Mouse (Mus musculus) midbrain, embryonic 15.5 days (tissue): ENCODE data around the gene Kcna5. TPM values are rescaled to one million over a fixed set of nuclear protein-coding genes. Genes with fewer than 3 reads are reported as not detected.

Experiments
- ATAC-seq: fragments of 200-750 bp; cut with Nextera tagmentation; replicated peaks from 2 replicates; pipeline ENCODE4 v1.8.0; 2017; ENCODE audit warnings: moderate TSS enrichment
- H3K27ac ChIP-seq: fragments of 300-500 bp; sonication (generic); 2 replicates; pipeline ENCODE4 v1.5.1; 2015; ENCODE audit warnings: mild to moderate bottlenecking, inconsistent platforms
- H3K27me3 ChIP-seq: fragments of 300-500 bp; sonication (generic); replicated peaks from 2 replicates; pipeline ENCODE4 v1.6.1; 2015; ENCODE audit warnings: inconsistent platforms
- H3K36me3 ChIP-seq: fragments of 300-500 bp; sonication (generic); replicated peaks from 2 replicates; pipeline ENCODE4 v1.6.1; 2015; ENCODE audit warnings: inconsistent platforms
- H3K4me1 ChIP-seq: fragments of 300-500 bp; sonication (generic); 2 replicates; pipeline ENCODE4 v1.6.1; 2015; ENCODE audit warnings: inconsistent platforms
- H3K4me2 ChIP-seq: fragments of 300-500 bp; sonication (generic); 2 replicates; pipeline ENCODE4 v1.6.1; 2015; ENCODE audit warnings: inconsistent platforms, mild to moderate bottlenecking, moderate library complexity
- H3K4me3 ChIP-seq: fragments of 300-500 bp; sonication (generic); 2 replicates; pipeline ENCODE4 v1.5.1; 2015; ENCODE audit warnings: mild to moderate bottlenecking, inconsistent platforms
- H3K9ac ChIP-seq: fragments of 300-500 bp; sonication (generic); 2 replicates; pipeline ENCODE4 v1.6.1; 2015; ENCODE audit warnings: mild to moderate bottlenecking, inconsistent platforms
- H3K9me3 ChIP-seq: fragments of 300-500 bp; sonication (generic); 2 replicates; pipeline ENCODE4 v1.6.1; 2016; ENCODE audit warnings: inconsistent platforms
- WGBS: fragments of 180-500 bp; shearing (Covaris S2); methylation state at CpG from one replicate; pipeline ENCODE4 v1.1.7; 2015; ENCODE audit warnings: mixed read lengths; 5-methylcytosine and 5-hydroxymethylcytosine counted together
- polyA plus RNA-seq: library from polyadenylated mRNA; unstranded; fragments of >200 nt; fragmentation: Nextera tagmentation; extraction: Ambion mirVana; gene quantifications from 2 replicates; pipeline ENCODE4 v1.2.1, GENCODE M21; 2015

The Kcna5 gene
- polyA plus RNA-seq, 1 experiment from 2014 or later = 3.4 TPM

DNA sequence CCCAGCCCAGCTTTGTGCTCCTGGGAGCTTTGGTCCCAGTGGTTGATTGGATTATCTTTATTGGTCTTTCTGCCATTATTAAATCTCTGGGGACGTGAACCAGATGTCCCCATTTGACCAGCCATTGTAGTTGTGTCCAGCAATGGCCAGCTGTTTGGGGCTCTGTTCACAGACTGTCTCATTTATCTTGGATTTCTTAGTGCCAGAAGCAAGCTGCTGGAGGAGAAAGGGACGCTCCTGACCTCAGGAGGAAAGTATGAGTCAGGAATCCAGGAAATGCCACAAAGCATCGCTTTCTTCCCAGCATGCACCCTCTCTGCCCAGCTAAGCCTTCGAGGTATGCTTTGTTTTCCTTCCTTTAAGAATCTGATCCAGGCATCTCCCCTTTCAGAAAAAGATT lies 48.1 kb downstream of the Kcna5 start:
- H3K9ac ChIP-seq = no peak overlapping the region
- H3K9me3 ChIP-seq = no peaks in the 10 kb centered on the region
- no peaks in the 10 kb centered on the region for H3K36me3 ChIP-seq
- H3K4me3 ChIP-seq = no peak overlapping the region
- no peak overlapping the region for H3K4me2 ChIP-seq
- H3K27me3 ChIP-seq = no peaks in the 10 kb centered on the region
- no peak overlapping the region for H3K27ac ChIP-seq
- H3K4me1 ChIP-seq = no peaks in the 10 kb centered on the region
- ATAC-seq = no peak
- 15% methylated on average over 4 of the region's 4 CpGs for WGBS

GRCm38 (mm10) chr6:126484887-126485286 lies 50.3 kb downstream of the Kcna5 start:
- Histone ChIP-seq H3K27me3 (no peaks in the 10 kb centered on the region), H3K36me3 (no peaks in the 10 kb centered on the region), H3K4me3 (no peak overlapping the region), H3K9me3 (no peaks in the 10 kb centered on the region), H3K27ac (no peak overlapping the region), H3K9ac (no peak overlapping the region), H3K4me2 (no peak overlapping the region), H3K4me1 (no peaks in the 10 kb centered on the region)
- ATAC-seq = no peak
- WGBS = 54% methylated on average over 4 of the region's 4 CpGs

DNA sequence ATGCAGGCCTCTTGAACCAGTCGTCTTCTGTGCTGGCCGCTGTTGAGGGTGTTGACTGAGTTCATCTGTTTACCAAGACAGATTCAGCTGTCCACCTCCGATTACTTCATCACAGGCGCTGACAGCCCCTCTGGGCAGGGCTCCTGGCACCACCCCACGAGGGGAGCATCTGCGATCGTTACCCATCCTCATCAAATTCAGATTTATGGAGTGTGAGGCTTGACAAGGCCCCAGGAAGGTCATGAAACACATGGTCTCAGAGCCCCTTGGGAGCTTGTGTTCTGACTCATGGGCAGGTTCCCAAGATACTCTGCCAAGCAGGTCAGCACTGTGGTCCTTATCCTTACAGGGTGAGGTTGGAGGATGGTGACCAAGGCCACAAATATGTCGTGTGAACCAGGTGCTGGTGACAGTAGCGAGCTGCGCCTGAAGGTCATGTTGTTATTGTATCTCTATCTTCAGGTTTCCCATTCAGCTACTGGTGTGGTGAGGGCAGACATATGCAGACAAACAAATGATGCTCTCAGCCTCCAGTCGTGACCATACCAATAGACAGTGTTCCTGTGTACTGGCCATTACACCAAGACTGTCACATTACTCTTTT lies 51.8 kb downstream of the Kcna5 start:
- Histone ChIP-seq H3K4me1 (no peaks in the 10 kb centered on the region), H3K4me2 (no peak overlapping the region), H3K9ac (no peak overlapping the region), H3K36me3 (no peaks in the 10 kb centered on the region), H3K27me3 (no peaks in the 10 kb centered on the region), H3K27ac (no peak overlapping the region), H3K4me3 (no peak overlapping the region), H3K9me3 (no peaks in the 10 kb centered on the region)
- 87% methylated on average over 11 of the region's 11 CpGs for WGBS
- ATAC-seq = no peak

Other genes with a start within 250 kb of the Kcna5 start
- gene Kcna1, start 111.0 kb upstream of the Kcna5 start, polyA plus RNA-seq = 1.5 and 1.6 TPM in 2 replicates
- gene Kcna6, start 205.3 kb upstream of the Kcna5 start, polyA plus RNA-seq = 17.8 and 20.4 TPM in 2 replicates